Mouse (Mus musculus) midbrain, postnatal 0 days (tissue): Measurements from ENCODE around the gene Pomt1. TPM values are rescaled to one million over a fixed set of nuclear protein-coding genes. Genes with fewer than 3 reads are reported as not detected.

Experiments used
- ATAC-seq: fragments of 200-750 bp; cut with Nextera tagmentation; 2 replicates; pipeline ENCODE4 v1.8.0; 2017; ENCODE audit warnings: moderate number of reproducible peaks, mild to moderate bottlenecking, moderate TSS enrichment, moderate library complexity; ENCODE audit not compliant: low FRiP score
- DNase-seq: peaks from one replicate; pipeline ENCODE4 v3.0.0-alpha.2; 2015; ENCODE audit warnings: low spot score
- H3K27ac ChIP-seq: fragments of 300-500 bp; sonication (generic); 2 replicates; pipeline ENCODE4 v1.5.1; 2014; ENCODE audit warnings: low read depth, mild to moderate bottlenecking, low read length, mixed read lengths
- H3K27me3 ChIP-seq: fragments of 300-500 bp; sonication (generic); 2 replicates; pipeline ENCODE4 v1.6.1; 2014; ENCODE audit warnings: low read length, control low read depth, mixed read lengths; ENCODE audit not compliant: insufficient read depth
- H3K36me3 ChIP-seq: fragments of 300-500 bp; sonication (generic); 2 replicates; pipeline ENCODE4 v1.6.1; 2014; ENCODE audit warnings: low read length, control low read depth, mixed read lengths; ENCODE audit not compliant: insufficient read depth
- H3K4me1 ChIP-seq: fragments of 300-500 bp; sonication (generic); 2 replicates; pipeline ENCODE4 v1.6.1; 2014; ENCODE audit warnings: mild to moderate bottlenecking, control low read depth, antibody characterized with exemption, low read length, mixed read lengths; ENCODE audit not compliant: insufficient read depth
- H3K4me2 ChIP-seq: fragments of 300-500 bp; sonication (generic); 2 replicates; pipeline ENCODE4 v1.6.1; 2014; ENCODE audit warnings: low read depth, mild to moderate bottlenecking, low read length, mixed read lengths; ENCODE audit not compliant: poor library complexity, severe bottlenecking
- H3K4me3 ChIP-seq: fragments of 300-500 bp; sonication (generic); 2 replicates; pipeline ENCODE4 v1.5.1; 2014; ENCODE audit warnings: low read depth, mild to moderate bottlenecking, low read length, moderate library complexity
- H3K9ac ChIP-seq: fragments of 300-500 bp; sonication (generic); replicated peaks from 2 replicates; pipeline ENCODE4 v1.6.1; 2014; ENCODE audit warnings: mild to moderate bottlenecking, low read length, moderate library complexity, mixed read lengths; ENCODE audit not compliant: poor library complexity, severe bottlenecking
- H3K9me3 ChIP-seq: fragments of 300-500 bp; sonication (generic); 2 replicates; pipeline ENCODE4 v1.6.1; 2016; ENCODE audit warnings: low read length, control low read depth
- CTCF ChIP-seq: IDR thresholded peaks from 2 replicates; pipeline ENCODE4 v1.5.1; 2016; ENCODE audit warnings: antibody characterized with exemption, mild to moderate bottlenecking
- WGBS: fragments of 180-500 bp; shearing (Covaris S2); extraction: QIAGEN DNeasy Blood & Tissue Kit; methylation state at CpG from one replicate; pipeline ENCODE4 v1.1.7; 2014; 5-methylcytosine and 5-hydroxymethylcytosine counted together
- polyA plus RNA-seq: library from polyadenylated mRNA; unstranded; fragments of >200 nt; fragmentation: Nextera tagmentation; extraction: Ambion mirVana; gene quantifications from 2 replicates; pipeline ENCODE4 v1.2.1, GENCODE M21; 2015
- total RNA-seq: library from RNA; depleted of rRNA; stranded (reverse); fragments of >200 nt; gene quantifications from 2 replicates; pipeline ENCODE4 v1.2.3, GENCODE M21; 2014

Gene Pomt1
- total and polyA plus RNA-seq, 2 experiments from 2014 or later, result 21.5 to 48.6 TPM

- H3K36me3 ChIP-seq, result peaks cover 63% of the 10 kb centered on the region
- no peak for ATAC-seq
Observed at GRCm38 (mm10) chr2:32254563-32254962, 18.2 kb downstream of the Pomt1 start.

GRCm38 (mm10) chr2:32256273-32256672, 19.9 kb downstream of the Pomt1 start:
- Histone ChIP-seq H3K27ac (no peak overlapping the region), H3K4me2 (no peak overlapping the region), H3K4me1 (peaks cover 5% of the 10 kb centered on the region), H3K9me3 (no peaks in the 10 kb centered on the region), H3K9ac (no peak overlapping the region), H3K4me3 (no peak overlapping the region), H3K36me3 (peaks cover 55% of the 10 kb centered on the region), H3K27me3 (no peaks in the 10 kb centered on the region)
- no peak for TF ChIP-seq CTCF
- ATAC-seq, result no peak
- no peak for DNase-seq
- 97% methylated on average over 11 of the region's 11 CpGs for WGBS

More at GRCm38 (mm10) chr2:32254563-32254962, 18.2 kb downstream of the Pomt1 start:
- Histone ChIP-seq H3K9me3 (no peaks in the 10 kb centered on the region), H3K4me3 (no peak overlapping the region), H3K4me1 (peaks cover 5% of the 10 kb centered on the region), H3K4me2 (no peak overlapping the region), H3K27me3 (no peaks in the 10 kb centered on the region), H3K9ac (no peak overlapping the region), H3K27ac (no peak overlapping the region)
- DNase-seq, result no peak
- WGBS, result 89% methylated on average over 5 of the region's 5 CpGs
- no peak for TF ChIP-seq CTCF

- Histone ChIP-seq H3K36me3 (peaks cover 28% of the 10 kb centered on the region), H3K9me3 (no peaks in the 10 kb centered on the region), H3K4me3 (peak overlapping the region; percentile 49), H3K4me2 (peak overlapping the region; percentile 86), H3K4me1 (peaks cover 5% of the 10 kb centered on the region), H3K27ac (peak overlapping the region; percentile 7; the same call in 1 of the 2 replicates), H3K9ac (peak overlapping the region; percentile 61), H3K27me3 (no peaks in the 10 kb centered on the region)
- no peak for TF ChIP-seq CTCF
- ATAC-seq, result no peak
- DNase-seq, result no peak
- 62% methylated on average over 6 of the region's 6 CpGs for WGBS
Observed at GRCm38 (mm10) chr2:32258887-32259533, 22.6 kb downstream of the Pomt1 start.

GRCm38 (mm10) chr2:32259657-32260417, 23.4 kb downstream of the Pomt1 start, which contains the start of gene Uck1:
TSS of gene Uck1 (minus strand) at chr2:32260159.
- Histone ChIP-seq H3K27me3 (no peaks in the 10 kb centered on the region), H3K36me3 (peaks cover 20% of the 10 kb centered on the region), H3K9me3 (no peaks in the 10 kb centered on the region), H3K27ac (peak within 1 kb of the TSS; percentile 7; the same call in 1 of the 2 replicates), H3K4me2 (peak within 1 kb of the TSS; percentile 86), H3K9ac (peak within 1 kb of the TSS; percentile 61), H3K4me3 (peak within 1 kb of the TSS; percentile 49), H3K4me1 (peaks cover 5% of the 10 kb centered on the region)
- 2% methylated on average over 56 of the region's 59 CpGs for WGBS
- ATAC-seq, result peak; percentile 88
- no peak for TF ChIP-seq CTCF
- peak; percentile 92 for DNase-seq

- no peak overlapping the region for H3K27ac ChIP-seq
- H3K9ac ChIP-seq, result no peak overlapping the region
- DNase-seq (peak; percentile 38), ATAC-seq (no peak)
- H3K4me1 ChIP-seq, result peaks cover 5% of the 10 kb centered on the region
- H3K9me3 ChIP-seq, result no peaks in the 10 kb centered on the region
- peak overlapping the region; percentile 86; the same call in 1 of the 2 replicates for H3K4me2 ChIP-seq
- H3K36me3 ChIP-seq, result peaks cover 20% of the 10 kb centered on the region
- H3K27me3 ChIP-seq, result no peaks in the 10 kb centered on the region
- peak; percentile 66 for TF ChIP-seq CTCF
- WGBS, result 24% methylated on average over 4 of the region's 4 CpGs
- H3K4me3 ChIP-seq, result no peak overlapping the region
Observed at GRCm38 (mm10) chr2:32260635-32261034, 24.2 kb downstream of the Pomt1 start.

GRCm38 (mm10) chr2:32275823-32276222, 39.4 kb downstream of the Pomt1 start:
- 81% methylated on average over 3 of the region's 3 CpGs for WGBS
- DNase-seq (no peak), ATAC-seq (no peak)
- H3K27me3 ChIP-seq, result no peaks in the 10 kb centered on the region
- H3K36me3 ChIP-seq, result peaks cover 23% of the 10 kb centered on the region
- TF ChIP-seq CTCF, result no peak
- no peaks in the 10 kb centered on the region for H3K4me1 ChIP-seq
- H3K9ac ChIP-seq, result no peak overlapping the region
- H3K4me2 ChIP-seq, result no peak overlapping the region
- H3K27ac ChIP-seq, result no peak overlapping the region
- H3K4me3 ChIP-seq, result no peak overlapping the region
- H3K9me3 ChIP-seq, result no peaks in the 10 kb centered on the region
